In genomic region chr17:46201151-46201550, GRCm38 (mm10) we compare ENCODE assay signal across 8 mouse cellular contexts. TPM values are rescaled to one million over a fixed set of nuclear protein-coding genes. Genes with fewer than 3 reads are reported as not detected.
DNase-seq lines count a peak whose midpoint lies in the region; ATAC-seq and TF ChIP-seq lines count a peak whose summit lies in the region.

No protein-coding gene starts in this region.

- no peaks in the 10 kb centered on the region for H3K27me3 ChIP-seq in lung, embryonic 15.5 days
- no peaks in the 10 kb centered on the region for H3K27me3 ChIP-seq in intestine, embryonic 14.5 days (replicated peaks; ENCODE audit: control insufficient read depth, insufficient read depth, low read length)
- no peaks in the 10 kb centered on the region for H3K27me3 ChIP-seq in neural tube, embryonic 13.5 days

- ATAC-seq in lung, embryonic 15.5 days (ENCODE audit: borderline replicate concordance, extremely low read depth, low FRiP score, low TSS enrichment): no peak
- no peak for ATAC-seq in intestine, embryonic 14.5 days (replicated peaks; ENCODE audit: low FRiP score, low TSS enrichment, low read depth)
- ATAC-seq in neural tube, embryonic 13.5 days (ENCODE audit: low read depth): no peak
- ATAC-seq in granulocyte monocyte progenitor cell, adult 5-6 weeks (replicated peaks; ENCODE audit: poor library complexity, severe bottlenecking): no peak

- H3K4me3 ChIP-seq in lung, embryonic 15.5 days: peak overlapping the region; percentile 74
- peak overlapping the region; percentile 98 for H3K4me3 ChIP-seq in intestine, embryonic 14.5 days (ENCODE audit: low read depth, low read length)
- H3K4me3 ChIP-seq in neural tube, embryonic 13.5 days: peak overlapping the region; percentile 95
- H3K4me3 ChIP-seq in layer of hippocampus, adult 2 months: no peak overlapping the region; the same call in 1 of the 2 replicates

- no peak for DNase-seq in lung, postnatal 25 days (ENCODE audit: low spot score)
- DNase-seq in c-Kit-positive CD71-positive TER-119-negative erythroid progenitor cells, embryonic 14.5 days (ENCODE audit: low read depth): peak; percentile 30
- DNase-seq in intestine, embryonic 14.5 days (ENCODE audit: low spot score): no peak
- no peak for DNase-seq in layer of hippocampus, adult 2 months (ENCODE audit: low spot score in 2 of 2)
- DNase-seq in gastrocnemius, adult 18-20 months (ENCODE audit: low spot score): no peak

- peaks cover 28% of the 10 kb centered on the region for H3K4me1 ChIP-seq in lung, embryonic 15.5 days
- H3K4me1 ChIP-seq in intestine, embryonic 14.5 days (replicated peaks; ENCODE audit: control insufficient read depth, insufficient read depth, low read length): peaks cover 22% of the 10 kb centered on the region
- H3K4me1 ChIP-seq in neural tube, embryonic 13.5 days (replicated peaks): peaks cover 40% of the 10 kb centered on the region

- no peak overlapping the region for H3K27ac ChIP-seq in lung, embryonic 15.5 days
- H3K27ac ChIP-seq in intestine, embryonic 14.5 days (ENCODE audit: low read depth): no peak overlapping the region
- H3K27ac ChIP-seq in neural tube, embryonic 13.5 days (replicated peaks): no peak overlapping the region
- no peak overlapping the region for H3K27ac ChIP-seq in layer of hippocampus, adult 2 months

- peaks cover 34% of the 10 kb centered on the region for H3K36me3 ChIP-seq in lung, embryonic 15.5 days
- H3K36me3 ChIP-seq in intestine, embryonic 14.5 days (ENCODE audit: control insufficient read depth, insufficient read depth, low read length): peaks cover 42% of the 10 kb centered on the region
- H3K36me3 ChIP-seq in neural tube, embryonic 13.5 days: peaks cover 44% of the 10 kb centered on the region

- TF ChIP-seq CTCF in layer of hippocampus, adult 2 months (conservative IDR thresholded peaks at IDR 0.05): no peak

- H3K9me3 ChIP-seq in lung, embryonic 15.5 days: no peaks in the 10 kb centered on the region
- no peaks in the 10 kb centered on the region for H3K9me3 ChIP-seq in intestine, embryonic 14.5 days (ENCODE audit: control insufficient read depth, low read length)
- no peaks in the 10 kb centered on the region for H3K9me3 ChIP-seq in neural tube, embryonic 13.5 days

- H3K9ac ChIP-seq in lung, embryonic 15.5 days: peak overlapping the region; percentile 65; the same call in 1 of the 2 replicates
- peak overlapping the region; percentile 73 for H3K9ac ChIP-seq in intestine, embryonic 14.5 days (ENCODE audit: low read length)
- peak overlapping the region; percentile 90 for H3K9ac ChIP-seq in neural tube, embryonic 13.5 days

- peak overlapping the region; percentile 78 for H3K4me2 ChIP-seq in lung, embryonic 15.5 days
- peak overlapping the region; percentile 87 for H3K4me2 ChIP-seq in intestine, embryonic 14.5 days (ENCODE audit: low read length)
- peak overlapping the region; percentile 98 for H3K4me2 ChIP-seq in neural tube, embryonic 13.5 days

- WGBS in lung, embryonic 15.5 days: 43% methylated on average over 6 of the region's 6 CpGs
- 50% methylated on average over 6 of the region's 6 CpGs for WGBS in intestine, embryonic 14.5 days
- WGBS in neural tube, embryonic 13.5 days: 75% methylated on average over 6 of the region's 6 CpGs

RNA-seq across cellular contexts. Expression of gene Polh, which starts 1.3 kb away (rescaled TPM):
- polyA plus RNA-seq in lung, embryonic 15.5 days (2015; fragmentation: Nextera tagmentation; extraction: Ambion mirVana): 21.4 and 21.9 TPM in 2 replicates
- 9.7 and 12.8 TPM in 2 replicates for polyA plus RNA-seq in intestine, embryonic 14.5 days (2014; fragmentation: Nextera tagmentation; extraction: Ambion mirVana)
- 8.0 and 8.4 TPM in 2 replicates for polyA plus RNA-seq in neural tube, embryonic 13.5 days (2015; fragmentation: Nextera tagmentation; extraction: Ambion mirVana)
- total RNA-seq in layer of hippocampus, adult 2 months (2021): 1 to 10 TPM; 5.4 to 6.0 TPM
- total RNA-seq in gastrocnemius, adult 18-20 months (2021): 10 to 100 TPM; 12.0 to 12.7 TPM
- total RNA-seq in granulocyte monocyte progenitor cell, adult 5-6 weeks (2014; fragmentation: Nextera tagmentation): 15.3 and 18.2 TPM in 2 replicates
- 26.0 and 26.7 TPM in 2 replicates for total RNA-seq in granulocyte monocyte progenitor cell, adult 5-6 weeks (2017)

RNA-seq across cellular contexts. Expression of gene Xpo5, which starts 1.4 kb away (rescaled TPM):
- 34.6 and 35.5 TPM in 2 replicates for polyA plus RNA-seq in lung, embryonic 15.5 days (2015; fragmentation: Nextera tagmentation; extraction: Ambion mirVana)
- polyA plus RNA-seq in intestine, embryonic 14.5 days (2014; fragmentation: Nextera tagmentation; extraction: Ambion mirVana): 54.1 and 61.0 TPM in 2 replicates
- 34.3 and 35.2 TPM in 2 replicates for polyA plus RNA-seq in neural tube, embryonic 13.5 days (2015; fragmentation: Nextera tagmentation; extraction: Ambion mirVana)
- total RNA-seq in layer of hippocampus, adult 2 months (2021): 10 to 100 TPM; 44.0 to 48.3 TPM
- total RNA-seq in gastrocnemius, adult 18-20 months (2021): 1 to 10 TPM; 9.0 to 9.6 TPM
- 64.5 and 70.0 TPM in 2 replicates for total RNA-seq in granulocyte monocyte progenitor cell, adult 5-6 weeks (2014; fragmentation: Nextera tagmentation)
- 58.1 and 67.1 TPM in 2 replicates for total RNA-seq in granulocyte monocyte progenitor cell, adult 5-6 weeks (2017)

RNA-seq across cellular contexts. Expression of gene Gtpbp2, which starts 40.3 kb away (rescaled TPM):
- polyA plus RNA-seq in lung, embryonic 15.5 days (2015; fragmentation: Nextera tagmentation; extraction: Ambion mirVana): 40.5 and 50.9 TPM in 2 replicates
- 29.9 and 30.7 TPM in 2 replicates for polyA plus RNA-seq in intestine, embryonic 14.5 days (2014; fragmentation: Nextera tagmentation; extraction: Ambion mirVana)
- polyA plus RNA-seq in neural tube, embryonic 13.5 days (2015; fragmentation: Nextera tagmentation; extraction: Ambion mirVana): 35.9 and 38.2 TPM in 2 replicates
- 100 to 1,000 TPM; 118 to 138 TPM for total RNA-seq in layer of hippocampus, adult 2 months (2021)
- 10 to 100 TPM; 41.0 to 41.4 TPM for total RNA-seq in gastrocnemius, adult 18-20 months (2021)
- total RNA-seq in granulocyte monocyte progenitor cell, adult 5-6 weeks (2014; fragmentation: Nextera tagmentation): 46.6 and 49.2 TPM in 2 replicates
- total RNA-seq in granulocyte monocyte progenitor cell, adult 5-6 weeks (2017): 28.7 and 58.6 TPM in 2 replicates

RNA-seq across cellular contexts. Expression of gene Polr1c, which starts 46.7 kb away (rescaled TPM):
- 84.6 and 92.4 TPM in 2 replicates for polyA plus RNA-seq in lung, embryonic 15.5 days (2015; fragmentation: Nextera tagmentation; extraction: Ambion mirVana)
- 93.7 and 96.4 TPM in 2 replicates for polyA plus RNA-seq in intestine, embryonic 14.5 days (2014; fragmentation: Nextera tagmentation; extraction: Ambion mirVana)
- 84.3 and 93.8 TPM in 2 replicates for polyA plus RNA-seq in neural tube, embryonic 13.5 days (2015; fragmentation: Nextera tagmentation; extraction: Ambion mirVana)
- total RNA-seq in layer of hippocampus, adult 2 months (2021): 10 to 100 TPM; 37.6 to 39.0 TPM
- 10 to 100 TPM; 15.0 to 15.1 TPM for total RNA-seq in gastrocnemius, adult 18-20 months (2021)
- total RNA-seq in granulocyte monocyte progenitor cell, adult 5-6 weeks (2014; fragmentation: Nextera tagmentation): 86.8 and 97.0 TPM in 2 replicates
- total RNA-seq in granulocyte monocyte progenitor cell, adult 5-6 weeks (2017): 40.4 and 65.2 TPM in 2 replicates

RNA-seq across cellular contexts. Expression of gene Yipf3, which starts 46.7 kb away (rescaled TPM):
- 102 and 118 TPM in 2 replicates for polyA plus RNA-seq in lung, embryonic 15.5 days (2015; fragmentation: Nextera tagmentation; extraction: Ambion mirVana)
- 102 and 112 TPM in 2 replicates for polyA plus RNA-seq in intestine, embryonic 14.5 days (2014; fragmentation: Nextera tagmentation; extraction: Ambion mirVana)
- 81.9 and 83.1 TPM in 2 replicates for polyA plus RNA-seq in neural tube, embryonic 13.5 days (2015; fragmentation: Nextera tagmentation; extraction: Ambion mirVana)
- total RNA-seq in layer of hippocampus, adult 2 months (2021): 10 to 100 TPM; 80.3 to 95.2 TPM
- total RNA-seq in gastrocnemius, adult 18-20 months (2021): 10 to 100 TPM; 46.7 to 60.1 TPM
- total RNA-seq in granulocyte monocyte progenitor cell, adult 5-6 weeks (2014; fragmentation: Nextera tagmentation): 62.8 and 72.2 TPM in 2 replicates
- total RNA-seq in granulocyte monocyte progenitor cell, adult 5-6 weeks (2017): 40.9 and 60.4 TPM in 2 replicates

Comparison
In these comparisons a context has a peak if more than half of its experiments do, and no peak if none do; other contexts are left out.
1. RNA of gene Xpo5, which starts 1.4 kb away (total RNA-seq): 58.1 to 70.0 TPM in granulocyte monocyte progenitor cell, adult 5-6 weeks and 44.0 to 48.3 TPM in layer of hippocampus, adult 2 months; 9.0 to 9.6 TPM in gastrocnemius, adult 18-20 months; every median in the first group is over 4 times any median in the second.
2. Peak in every context shown above with its lines, with median percentiles within 50 percentile points of each other: H3K4me2 ChIP-seq and H3K9ac ChIP-seq.